Mouse (Mus musculus): ENCODE data around the gene Cpn1. TPM values are rescaled to one million over a fixed set of nuclear protein-coding genes. Genes with fewer than 3 reads are reported as not detected.

Gene Cpn1
- polyA plus RNA-seq (2014; fragmentation: Illumina TruSeq; extraction: RNeasy Lipid Tissue Mini Kit (QIAGEN cat#74804); ENCODE audit: low read depth, low replicate concordance): 3.0 TPM

GRCm38 (mm10) chr19:43986069-43986794 lies at the start of gene Cpn1:
Cpn1 (minus strand) TSS chr19:43986556.

GRCm38 (mm10) chr19:44028972-44029371 lies 42.6 kb upstream of the Cpn1 start, which contains the start of gene Cyp2c23:
Cyp2c23 (minus strand) TSS chr19:44029208.

GRCm38 (mm10) chr19:43939769-43940689 lies 46.3 kb downstream of the Cpn1 start, which contains the start of gene Dnmbp:
Dnmbp (minus strand) TSS chr19:43940191.

Other genes with a start within 250 kb of the Cpn1 start
- gene Cutc, start 233.6 kb downstream of the Cpn1 start, polyA plus RNA-seq (2014; fragmentation: Illumina TruSeq; extraction: RNeasy Lipid Tissue Mini Kit (QIAGEN cat#74804); ENCODE audit: low read depth, low replicate concordance): 52.3 TPM
- gene Cox15, start 233.6 kb downstream of the Cpn1 start, polyA plus RNA-seq (2014; fragmentation: Illumina TruSeq; extraction: RNeasy Lipid Tissue Mini Kit (QIAGEN cat#74804); ENCODE audit: low read depth, low replicate concordance): 28.4 TPM
- 374 TPM for gene Abcc2, start 204.4 kb downstream of the Cpn1 start, polyA plus RNA-seq (2014; fragmentation: Illumina TruSeq; extraction: RNeasy Lipid Tissue Mini Kit (QIAGEN cat#74804); ENCODE audit: low read depth, low replicate concordance)
- 4.2 TPM for gene Dnmbp, start 46.4 kb downstream of the Cpn1 start, polyA plus RNA-seq (2014; fragmentation: Illumina TruSeq; extraction: RNeasy Lipid Tissue Mini Kit (QIAGEN cat#74804); ENCODE audit: low read depth, low replicate concordance)
- 45.4 TPM for gene Cyp2c23, start 42.7 kb upstream of the Cpn1 start, polyA plus RNA-seq (2014; fragmentation: Illumina TruSeq; extraction: RNeasy Lipid Tissue Mini Kit (QIAGEN cat#74804); ENCODE audit: low read depth, low replicate concordance)
- 151 TPM for gene Erlin1, start 83.2 kb upstream of the Cpn1 start, polyA plus RNA-seq (2014; fragmentation: Illumina TruSeq; extraction: RNeasy Lipid Tissue Mini Kit (QIAGEN cat#74804); ENCODE audit: low read depth, low replicate concordance)
- 380 TPM for gene Chuk, start 120.9 kb upstream of the Cpn1 start, polyA plus RNA-seq (2014; fragmentation: Illumina TruSeq; extraction: RNeasy Lipid Tissue Mini Kit (QIAGEN cat#74804); ENCODE audit: low read depth, low replicate concordance)
- 9.9 TPM for gene Cwf19l1, start 149.3 kb upstream of the Cpn1 start, polyA plus RNA-seq (2014; fragmentation: Illumina TruSeq; extraction: RNeasy Lipid Tissue Mini Kit (QIAGEN cat#74804); ENCODE audit: low read depth, low replicate concordance)
- gene Bloc1s2, start 159.9 kb upstream of the Cpn1 start, polyA plus RNA-seq (2014; fragmentation: Illumina TruSeq; extraction: RNeasy Lipid Tissue Mini Kit (QIAGEN cat#74804); ENCODE audit: low read depth, low replicate concordance): 32.5 TPM
- gene Pkd2l1, start 205.9 kb upstream of the Cpn1 start, polyA plus RNA-seq (2014; fragmentation: Illumina TruSeq; extraction: RNeasy Lipid Tissue Mini Kit (QIAGEN cat#74804); ENCODE audit: low read depth, low replicate concordance): not detected
- 0.20 TPM for gene Scd3, start 216.7 kb upstream of the Cpn1 start, polyA plus RNA-seq (2014; fragmentation: Illumina TruSeq; extraction: RNeasy Lipid Tissue Mini Kit (QIAGEN cat#74804); ENCODE audit: low read depth, low replicate concordance)